Mouse (Mus musculus): ENCODE measurements at regions not wholly inside any gene's neighbourhood (a gene's known extent, or its start where the extent isn't known, plus 50 kb on each side); places are given as distances from the start of the nearest gene placed in this dataset.

GRCm38 (mm10) chr15:87922091-87922490 lies 378.0 kb downstream of the Fam19a5 start:
- TF ChIP-seq POLR2A (IDR thresholded peaks at IDR 0.05; ENCODE audit: borderline replicate concordance, extremely low read depth, low read depth, low read length): no peak
- no peak for TF ChIP-seq CTCF (IDR thresholded peaks at IDR 0.05; ENCODE audit: insufficient read depth, low read length)
